Mouse (Mus musculus) MEL (cell line): ENCODE measurements around the gene Nrp1. TPM values are rescaled to one million over a fixed set of nuclear protein-coding genes. Genes with fewer than 3 reads are reported as not detected.

Source experiments
- DNase-seq: peaks from one replicate; pipeline ENCODE4 v3.0.0; 2011; ENCODE audit warnings: low read depth, low spot score
- H3K27ac ChIP-seq: 2 replicates; pipeline ENCODE4 v1.5.1; 2012; ENCODE audit warnings: low read depth, mild to moderate bottlenecking, control low read depth, low read length, moderate library complexity; ENCODE audit not compliant: control insufficient read depth
- H3K27me3 ChIP-seq, 2 experiments: fragments of 150-350 bp in 1 of 2; sonication (generic) in 1 of 2; 2 replicates each; pipeline ENCODE4 v1.6.1; 2012; ENCODE audit warnings: low read length in 2 of 2, mild to moderate bottlenecking in 2 of 2, improper control_type of control experiment in 1 of 2, moderate library complexity in 1 of 2; ENCODE audit not compliant: insufficient read depth in 2 of 2, control insufficient read depth in 1 of 2
- H3K36me3 ChIP-seq, 2 experiments: 2 replicates each; pipeline ENCODE4 v1.6.1; 2012 to 2014; ENCODE audit warnings: low read length in 2 of 2, improper control_type of control experiment in 1 of 2, inconsistent platforms in 1 of 2, mild to moderate bottlenecking in 1 of 2; ENCODE audit not compliant: insufficient read depth in 2 of 2, control insufficient read depth in 1 of 2
- H3K4me1 ChIP-seq, 2 experiments: fragments of 150-350 bp in 1 of 2; sonication (generic) in 1 of 2; 2 replicates each; pipeline ENCODE4 v1.6.1; 2012; ENCODE audit warnings: low read length in 2 of 2, improper control_type of control experiment in 1 of 2, mild to moderate bottlenecking in 1 of 2; ENCODE audit not compliant: insufficient read depth in 2 of 2, control insufficient read depth in 1 of 2
- H3K4me3 ChIP-seq, 2 experiments: fragments of 150-350 bp in 1 of 2; sonication (generic) in 1 of 2; 2 replicates each; pipeline ENCODE4 v1.5.1; 2012; ENCODE audit warnings: low read depth in 2 of 2, low read length in 2 of 2, mild to moderate bottlenecking in 2 of 2, moderate library complexity in 2 of 2, control low read depth in 1 of 2, improper control_type of control experiment in 1 of 2; ENCODE audit not compliant: control insufficient read depth in 1 of 2, insufficient read depth in 1 of 2
- H3K79me2 ChIP-seq: 2 replicates; pipeline ENCODE4 v1.6.1; 2012; ENCODE audit warnings: mild to moderate bottlenecking, low read length, moderate library complexity; ENCODE audit not compliant: control insufficient read depth, poor library complexity, insufficient read depth
- H3K9ac ChIP-seq: 2 replicates; pipeline ENCODE4 v1.6.1; 2012; ENCODE audit warnings: low read depth, mild to moderate bottlenecking, control low read depth, low read length, moderate library complexity; ENCODE audit not compliant: control insufficient read depth, poor library complexity, severe bottlenecking
- H3K9me3 ChIP-seq: fragments of 150-350 bp; sonication (generic); replicated peaks from 2 replicates; pipeline ENCODE4 v1.6.1; 2012; ENCODE audit warnings: mild to moderate bottlenecking, low read length, improper control_type of control experiment, moderate library complexity; ENCODE audit not compliant: insufficient read depth
- BHLHE40 ChIP-seq: IDR thresholded peaks from 2 replicates; pipeline ENCODE4 v1.6.1; 2012; ENCODE audit warnings: low read depth, mild to moderate bottlenecking, inconsistent platforms, low read length, improper control_type of control experiment, borderline replicate concordance
- CHD1 ChIP-seq: IDR thresholded peaks from 2 replicates; pipeline ENCODE4 v1.6.1; 2012; ENCODE audit warnings: low read depth, mild to moderate bottlenecking, inconsistent platforms, low read length, improper control_type of control experiment
- CHD2 ChIP-seq: IDR thresholded peaks from 2 replicates; pipeline ENCODE4 v1.6.1; 2011; ENCODE audit warnings: low read length, improper control_type of control experiment
- CTCF ChIP-seq, 3 experiments: IDR thresholded peaks in 2 of 3; conservative IDR thresholded peaks in 1 of 3; 2 replicates each; pipeline ENCODE4 v1.5.1; 2011 to 2012; ENCODE audit warnings: low read length in 3 of 3, low read depth in 2 of 3, mild to moderate bottlenecking in 2 of 3, improper control_type of control experiment in 1 of 3, inconsistent platforms in 1 of 3, mixed read lengths in 1 of 3, moderate library complexity in 1 of 3; ENCODE audit not compliant: control insufficient read depth in 1 of 3, insufficient read depth in 1 of 3, poor library complexity in 1 of 3, severe bottlenecking in 1 of 3
- E2F4 ChIP-seq: IDR thresholded peaks from 2 replicates; pipeline ENCODE4 v1.6.1; 2011; ENCODE audit warnings: low read depth, low read length, improper control_type of control experiment, borderline replicate concordance
- ELF1 ChIP-seq: IDR thresholded peaks from 2 replicates; pipeline ENCODE4 v1.6.1; 2014; ENCODE audit warnings: low read depth, mild to moderate bottlenecking, inconsistent platforms, low read length, improper control_type of control experiment, moderate library complexity
- GATA1 ChIP-seq: IDR thresholded peaks from 2 replicates; pipeline ENCODE4 v1.6.1; 2011; ENCODE audit warnings: low read depth, low read length, improper control_type of control experiment
- HCFC1 ChIP-seq: IDR thresholded peaks from 2 replicates; pipeline ENCODE4 v1.6.1; 2012; ENCODE audit warnings: low read depth, mild to moderate bottlenecking, inconsistent platforms, low read length, improper control_type of control experiment, moderate library complexity
- JUND ChIP-seq: IDR thresholded peaks from 2 replicates; pipeline ENCODE4 v1.6.1; 2011; ENCODE audit warnings: low read depth, mild to moderate bottlenecking, improper control_type of control experiment, low read length
- KAT2A ChIP-seq: conservative IDR thresholded peaks from 2 replicates; pipeline ENCODE4 v1.6.1; 2012; ENCODE audit warnings: low read depth, low read length, improper control_type of control experiment, inconsistent platforms
- MAFK ChIP-seq: IDR thresholded peaks from 2 replicates; pipeline ENCODE4 v1.6.1; 2011; ENCODE audit warnings: low read depth, mild to moderate bottlenecking, low read length, improper control_type of control experiment, borderline replicate concordance
- MEF2A ChIP-seq: IDR thresholded peaks from 2 replicates; pipeline ENCODE4 v1.6.1; 2014; ENCODE audit warnings: low read depth, mild to moderate bottlenecking, inconsistent platforms, low read length, improper control_type of control experiment; ENCODE audit not compliant: poor library complexity, insufficient replicate concordance, severe bottlenecking; ENCODE audit errors: extremely low read depth
- MXI1 ChIP-seq: IDR thresholded peaks from 2 replicates; pipeline ENCODE4 v1.6.1; 2011; ENCODE audit warnings: mild to moderate bottlenecking, low read depth, low read length, improper control_type of control experiment
- MYC ChIP-seq: IDR thresholded peaks from 2 replicates; pipeline ENCODE4 v1.6.1; 2011; ENCODE audit warnings: low read depth, mild to moderate bottlenecking, low read length, improper control_type of control experiment, moderate library complexity
- NELFE ChIP-seq: IDR thresholded peaks from 2 replicates; pipeline ENCODE4 v1.6.1; 2011; ENCODE audit warnings: low read depth, low read length, improper control_type of control experiment
- POLR2A ChIP-seq, 2 experiments: IDR thresholded peaks; 2 replicates each; pipeline ENCODE4 v1.6.1; 2011 to 2012; ENCODE audit warnings: low read length in 2 of 2, mild to moderate bottlenecking in 2 of 2, control low read depth in 1 of 2, improper control_type of control experiment in 1 of 2, low read depth in 1 of 2, moderate library complexity in 1 of 2; ENCODE audit not compliant: control insufficient read depth in 1 of 2, insufficient read depth in 1 of 2, poor library complexity in 1 of 2
- RCOR1 ChIP-seq: IDR thresholded peaks from 2 replicates; pipeline ENCODE4 v1.6.1; 2012; ENCODE audit warnings: low read depth, mild to moderate bottlenecking, inconsistent platforms, low read length, improper control_type of control experiment
- TAL1 ChIP-seq: IDR thresholded peaks from 2 replicates; pipeline ENCODE4 v1.6.1; 2012; ENCODE audit warnings: mild to moderate bottlenecking, inconsistent platforms, low read length, moderate library complexity, mixed read lengths
- TBP ChIP-seq: IDR thresholded peaks from 2 replicates; pipeline ENCODE4 v1.8.0; 2011; ENCODE audit warnings: low read depth, low read length, improper control_type of control experiment
- TCF12 ChIP-seq: IDR thresholded peaks from 2 replicates; pipeline ENCODE4 v1.6.1; 2014; ENCODE audit warnings: low read depth, mild to moderate bottlenecking, inconsistent platforms, low read length, improper control_type of control experiment, moderate library complexity
- UBTF ChIP-seq: IDR thresholded peaks from 2 replicates; pipeline ENCODE4 v1.6.1; 2012; ENCODE audit warnings: low read depth, mild to moderate bottlenecking, inconsistent platforms, low read length, improper control_type of control experiment, moderate library complexity, borderline replicate concordance; ENCODE audit not compliant: insufficient read depth
- USF2 ChIP-seq, 2 experiments: IDR thresholded peaks; 2 replicates each; pipeline ENCODE4 v1.6.1; 2011 to 2012; ENCODE audit warnings: improper control_type of control experiment in 2 of 2, low read length in 2 of 2, borderline replicate concordance in 1 of 2, inconsistent platforms in 1 of 2, low read depth in 1 of 2, mild to moderate bottlenecking in 1 of 2; ENCODE audit not compliant: insufficient read depth in 1 of 2
- ZC3H11A ChIP-seq: IDR thresholded peaks from 2 replicates; pipeline ENCODE4 v1.6.1; 2012; ENCODE audit warnings: low read depth, mild to moderate bottlenecking, inconsistent platforms, low read length, improper control_type of control experiment
- polyA plus RNA-seq, 2 experiments: library from polyadenylated mRNA; stranded (reverse) in 1 of 2; unstranded in 1 of 2; fragments of >175 nt in 1 of 2; fragments of >200 nt in 1 of 2; gene quantifications; 2 replicates each; pipeline versions ENCODE4 v1.2.1 to v1.2.4; 2012; ENCODE audit warnings: low replicate concordance in 2 of 2, low read depth in 1 of 2; ENCODE audit not compliant: insufficient read length in 2 of 2, insufficient read depth in 1 of 2, missing spikeins in 1 of 2
- total RNA-seq: library from RNA; depleted of rRNA; stranded (reverse); fragments of 300-350 nt; gene quantifications from 2 replicates; pipeline ENCODE4 v1.2.3, GENCODE M21; 2012

Nrp1 gene
- total and polyA plus RNA-seq, 3 experiments = not detected

DNA sequence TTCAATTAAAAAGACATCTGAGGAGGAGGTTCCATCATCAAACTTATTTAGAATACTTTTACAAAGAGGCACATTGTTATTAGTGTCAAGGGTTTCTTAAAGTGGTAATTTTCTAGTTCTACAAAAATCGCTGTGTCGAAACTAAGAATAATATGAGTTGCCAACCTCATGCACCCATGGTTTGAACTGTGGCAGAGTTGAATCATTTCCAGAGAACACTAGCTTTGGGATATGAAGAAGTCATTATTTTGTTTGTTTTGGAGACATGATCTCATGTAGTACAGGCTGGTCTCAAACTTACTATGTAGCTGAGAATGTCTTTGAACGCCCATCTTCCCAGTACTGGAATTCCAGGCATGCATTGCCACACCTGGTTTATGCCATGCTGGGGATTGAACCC, 68.7 kb downstream of the Nrp1 start:
- H3K9me3 ChIP-seq = no peaks in the 10 kb centered on the region
- H3K4me3 ChIP-seq = no peak overlapping the region
- H3K4me1 ChIP-seq = no peaks in the 10 kb centered on the region
- TF ChIP-seq TBP (no peak), MEF2A (no peak), HCFC1 (no peak), ELF1 (no peak), MYC (no peak), POLR2A (IDR thresholded peaks at IDR 0.05; ENCODE audit: control insufficient read depth in 1 of 2, insufficient read depth in 1 of 2, low read depth in 1 of 2, low read length in 2 of 2, poor library complexity in 1 of 2) (no peak), CTCF (IDR thresholded peaks at IDR 0.05 in 2 of 3, conservative IDR thresholded peaks at IDR 0.05 in 1 of 3; ENCODE audit: control insufficient read depth in 1 of 3, insufficient read depth in 1 of 3, low read depth in 2 of 3, low read length in 3 of 3, poor library complexity in 1 of 3, severe bottlenecking in 1 of 3) (no peak), MXI1 (no peak), MAFK (no peak), KAT2A (no peak), JUND (no peak), RCOR1 (no peak)
- no peaks in the 10 kb centered on the region for H3K79me2 ChIP-seq
- no peak overlapping the region for H3K9ac ChIP-seq
- no peaks in the 10 kb centered on the region for H3K36me3 ChIP-seq
- no peak overlapping the region for H3K27ac ChIP-seq
- no peak for DNase-seq
- H3K27me3 ChIP-seq = no peaks in the 10 kb centered on the region

DNA sequence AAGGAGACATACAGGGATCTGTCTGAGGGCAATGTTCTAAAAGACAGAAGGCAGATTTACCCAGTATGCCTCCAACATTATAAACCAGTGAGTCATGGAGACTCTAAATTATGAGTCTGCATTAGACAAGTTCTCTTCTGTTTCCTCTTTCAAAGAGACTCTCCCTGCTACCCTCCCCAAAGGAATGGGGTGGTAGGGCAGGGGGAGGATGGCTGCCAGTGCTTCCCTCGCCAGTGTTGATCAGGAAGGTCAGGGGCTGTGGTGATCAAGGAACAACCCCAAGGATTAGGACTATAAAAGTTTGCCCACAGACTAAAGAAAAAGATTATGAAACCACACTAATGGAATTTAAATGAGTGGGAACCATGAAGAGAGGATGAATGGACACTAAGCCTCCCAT, 70.6 kb downstream of the Nrp1 start:
- no peak overlapping the region for H3K4me3 ChIP-seq
- no peaks in the 10 kb centered on the region for H3K79me2 ChIP-seq
- no peak overlapping the region for H3K9ac ChIP-seq
- no peaks in the 10 kb centered on the region for H3K9me3 ChIP-seq
- no peaks in the 10 kb centered on the region for H3K27me3 ChIP-seq
- no peak for DNase-seq
- H3K27ac ChIP-seq = no peak overlapping the region
- TF ChIP-seq GATA1 (no peak), MEF2A (no peak), TCF12 (no peak)
- no peaks in the 10 kb centered on the region for H3K36me3 ChIP-seq
- no peaks in the 10 kb centered on the region for H3K4me1 ChIP-seq

DNA sequence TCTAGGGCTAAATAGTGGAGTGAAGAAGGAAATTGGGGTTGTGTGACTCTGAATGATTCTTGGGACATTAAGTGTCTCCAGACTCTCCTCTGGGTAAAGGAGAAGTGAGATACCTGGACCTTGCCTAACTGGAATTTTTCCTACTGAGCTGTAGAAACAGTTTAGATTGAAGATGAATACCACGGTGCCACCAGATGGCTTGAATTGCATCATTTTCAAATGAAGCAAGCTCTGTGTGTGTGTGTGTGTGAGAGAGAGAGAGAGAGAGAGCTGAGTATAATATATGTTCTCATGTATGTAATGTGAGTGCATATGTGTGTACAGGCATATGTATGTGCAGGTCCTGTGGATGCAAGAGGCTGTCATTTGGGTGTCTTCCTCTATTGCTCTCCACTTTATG, 72.7 kb downstream of the Nrp1 start:
- no peak overlapping the region for H3K4me3 ChIP-seq
- no peak for DNase-seq

More for the DNA sequence above, 72.7 kb downstream of the Nrp1 start:
- Histone ChIP-seq H3K9me3 (no peaks in the 10 kb centered on the region), H3K27ac (no peak overlapping the region), H3K27me3 (no peaks in the 10 kb centered on the region), H3K4me1 (no peaks in the 10 kb centered on the region), H3K36me3 (no peaks in the 10 kb centered on the region)
- TF ChIP-seq JUND (no peak), TAL1 (no peak), USF2 (IDR thresholded peaks at IDR 0.05; ENCODE audit: borderline replicate concordance in 1 of 2, insufficient read depth in 1 of 2, low read depth in 1 of 2, low read length in 2 of 2) (no peak), BHLHE40 (no peak), UBTF (no peak), NELFE (no peak), E2F4 (no peak), HCFC1 (no peak), CHD1 (no peak), ZC3H11A (no peak), CHD2 (no peak)
- TF ChIP-seq, all 39 proteins: peak for 0
- H3K9ac ChIP-seq = no peak overlapping the region
- no peaks in the 10 kb centered on the region for H3K79me2 ChIP-seq
